Mouse (Mus musculus) neural tube, embryonic 15.5 days (tissue): Measurements from ENCODE around the gene Zfp985. TPM values are rescaled to one million over a fixed set of nuclear protein-coding genes. Genes with fewer than 3 reads are reported as not detected.
"Not testable (repeated sequence)": the region's sequence is repeated elsewhere in the genome, so short reads cannot be mapped to it uniquely, and the experiment has no call there.

ENCODE experiments used
- ATAC-seq: fragments of 200-750 bp; cut with Nextera tagmentation; 2 replicates; pipeline ENCODE4 v1.8.0; 2017; ENCODE audit warnings: mild to moderate bottlenecking, moderate TSS enrichment, moderate library complexity; ENCODE audit not compliant: low FRiP score
- H3K27ac ChIP-seq: fragments of 300-500 bp; sonication (generic); replicated peaks from 2 replicates; pipeline ENCODE4 v1.5.1; 2015; ENCODE audit warnings: mild to moderate bottlenecking, inconsistent platforms
- H3K27me3 ChIP-seq: fragments of 300-500 bp; sonication (generic); replicated peaks from 2 replicates; pipeline ENCODE4 v1.6.1; 2015; ENCODE audit warnings: inconsistent platforms
- H3K36me3 ChIP-seq: fragments of 300-500 bp; sonication (generic); 2 replicates; pipeline ENCODE4 v1.6.1; 2015; ENCODE audit warnings: inconsistent platforms
- H3K4me1 ChIP-seq: fragments of 300-500 bp; sonication (generic); 2 replicates; pipeline ENCODE4 v1.6.1; 2015; ENCODE audit warnings: inconsistent platforms
- H3K4me2 ChIP-seq: fragments of 300-500 bp; sonication (generic); 2 replicates; pipeline ENCODE4 v1.6.1; 2015; ENCODE audit warnings: inconsistent platforms, mild to moderate bottlenecking, moderate library complexity
- H3K4me3 ChIP-seq: fragments of 300-500 bp; sonication (generic); replicated peaks from 2 replicates; pipeline ENCODE4 v1.5.1; 2015; ENCODE audit warnings: mild to moderate bottlenecking, inconsistent platforms
- H3K9ac ChIP-seq: fragments of 300-500 bp; sonication (generic); replicated peaks from 2 replicates; pipeline ENCODE4 v1.6.1; 2015; ENCODE audit warnings: mild to moderate bottlenecking, inconsistent platforms
- H3K9me3 ChIP-seq: fragments of 300-500 bp; sonication (generic); replicated peaks from 2 replicates; pipeline ENCODE4 v1.6.1; 2016; ENCODE audit warnings: inconsistent platforms
- WGBS: fragments of 180-500 bp; shearing (Covaris S2); methylation state at CpG from one replicate; pipeline ENCODE4 v1.1.7; 2015; ENCODE audit warnings: mixed read lengths; 5-methylcytosine and 5-hydroxymethylcytosine counted together
- polyA plus RNA-seq: library from polyadenylated mRNA; unstranded; fragments of >200 nt; fragmentation: Nextera tagmentation; extraction: Ambion mirVana; gene quantifications from 2 replicates; pipeline ENCODE4 v1.2.1, GENCODE M21; 2015

The Zfp985 gene
- polyA plus RNA-seq, 1 experiment from 2014 or later = 0.10 TPM

DNA sequence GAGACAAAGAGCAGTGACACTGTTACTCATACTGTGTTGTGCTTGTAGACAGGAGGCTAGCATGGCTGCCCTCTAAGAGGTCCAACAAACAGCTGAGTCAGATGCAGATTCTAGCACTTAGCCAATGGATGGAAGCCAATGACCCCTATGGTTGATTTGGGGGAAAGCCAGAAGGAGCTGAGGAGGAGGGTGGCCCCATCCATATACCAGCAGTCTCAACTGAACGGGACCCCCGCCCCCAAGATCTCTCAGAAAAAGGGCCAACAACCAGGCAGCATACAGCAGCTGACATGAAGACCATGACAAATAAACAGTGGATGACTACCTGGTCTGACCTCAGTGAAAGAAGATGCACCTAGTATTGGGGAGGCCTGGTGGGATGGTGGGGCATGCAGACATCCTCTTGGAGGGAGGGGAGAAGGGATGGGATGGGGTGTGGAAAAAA lies 80.8 kb downstream of the Zfp985 start:
- not testable (repeated sequence) for H3K36me3 ChIP-seq

More for the DNA sequence above, 80.8 kb downstream of the Zfp985 start:
- H3K4me1 ChIP-seq, H3K9ac ChIP-seq, H3K4me3 ChIP-seq, H3K27ac ChIP-seq, H3K27me3 ChIP-seq, H3K9me3 ChIP-seq, H3K4me2 ChIP-seq: not testable (repeated sequence)
- no CpG with 5 or more reads among the region's 2 CpGs for WGBS
- ATAC-seq = peak; percentile 38; the same call in 1 of the 2 replicates

Other genes starting within 250 kb of the Zfp985 start
- gene Zfp988, start 247.6 kb upstream of the Zfp985 start, polyA plus RNA-seq = 0.19 and 0.23 TPM in 2 replicates
- not detected in 2 replicates for gene Zfp978, start 192.0 kb upstream of the Zfp985 start, polyA plus RNA-seq
- gene Zfp982, start 60.9 kb upstream of the Zfp985 start, polyA plus RNA-seq = 5.8 and 5.9 TPM in 2 replicates
- 0.75 and 1.2 TPM in 2 replicates for gene Gm16503, start 13.1 kb upstream of the Zfp985 start, polyA plus RNA-seq
- gene Zfp979, start 89.2 kb downstream of the Zfp985 start, polyA plus RNA-seq = 2.5 and 2.7 TPM in 2 replicates
- not detected in 2 replicates for gene Zfp534, start 149.3 kb downstream of the Zfp985 start, polyA plus RNA-seq